Mouse (Mus musculus): Measurements from ENCODE around the gene Rtn1. TPM values are rescaled to one million over a fixed set of nuclear protein-coding genes. Genes with fewer than 3 reads are reported as not detected.

The Rtn1 gene
- polyA plus RNA-seq, 1 experiment from 2014 or later, result 588 TPM

DNA sequence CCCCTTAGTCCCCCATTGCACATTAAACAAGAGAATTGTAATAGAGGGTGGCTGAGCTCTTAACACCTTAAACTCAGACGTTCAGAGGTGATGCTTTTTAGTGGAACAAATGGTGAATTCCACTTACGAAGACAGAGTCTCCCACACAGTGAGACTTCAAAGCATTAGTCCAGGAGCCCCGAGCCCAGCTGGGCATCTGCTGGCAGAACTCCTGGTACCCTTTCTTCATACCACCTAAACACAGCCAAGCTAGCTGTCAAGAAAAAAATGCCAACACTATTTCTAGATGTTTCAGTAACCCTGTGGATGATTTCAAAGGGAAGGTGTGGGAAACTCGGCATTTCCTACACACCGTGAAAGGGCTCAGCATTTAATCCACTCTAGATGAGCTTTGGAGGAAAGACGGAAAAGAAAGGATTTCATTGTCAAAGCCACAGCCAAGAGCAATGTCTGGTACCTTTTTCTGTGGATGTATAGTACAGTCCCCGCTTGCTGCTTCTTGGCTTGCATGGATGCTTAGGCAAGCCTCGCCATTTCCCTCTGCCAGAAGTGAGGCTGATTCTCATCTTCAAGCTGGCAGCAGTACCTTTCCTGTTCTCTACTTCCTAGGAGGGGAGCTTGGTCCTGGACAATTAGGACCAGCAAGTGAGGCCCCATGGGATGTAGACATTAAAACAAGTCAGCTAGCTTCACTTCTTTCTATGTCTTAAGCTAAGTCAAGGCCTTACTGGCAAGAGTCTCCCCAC is 179.2 kb downstream of the Rtn1 start:
- H3K9me3 ChIP-seq, result no peaks in the 10 kb centered on the region
- no peaks in the 10 kb centered on the region for H3K36me3 ChIP-seq (replicated peaks)
- 81% methylated on average over 8 of the region's 8 CpGs for WGBS
- no peak overlapping the region for H3K4me3 ChIP-seq (replicated peaks)
- no peak overlapping the region for H3K4me2 ChIP-seq
- H3K4me1 ChIP-seq, result peaks cover 30% of the 10 kb centered on the region
- H3K9ac ChIP-seq, result no peak overlapping the region
- ATAC-seq (ENCODE audit: low FRiP score), result no peak
- H3K27me3 ChIP-seq, result no peaks in the 10 kb centered on the region
- no peak overlapping the region for H3K27ac ChIP-seq

- H3K9ac ChIP-seq, result no peak overlapping the region
- no peaks in the 10 kb centered on the region for H3K27me3 ChIP-seq
- no peak overlapping the region for H3K27ac ChIP-seq
- ATAC-seq (ENCODE audit: low FRiP score), result no peak
- no peaks in the 10 kb centered on the region for H3K9me3 ChIP-seq
- no peak overlapping the region for H3K4me3 ChIP-seq (replicated peaks)
- peaks cover 9% of the 10 kb centered on the region for H3K36me3 ChIP-seq (replicated peaks)
- 65% methylated on average over 6 of the region's 6 CpGs for WGBS
- peaks cover 15% of the 10 kb centered on the region for H3K4me1 ChIP-seq
- no peak overlapping the region for H3K4me2 ChIP-seq
These were observed 181.1 kb downstream of the Rtn1 start for GRCm38 (mm10) chr12:72227731-72228130.

DNA sequence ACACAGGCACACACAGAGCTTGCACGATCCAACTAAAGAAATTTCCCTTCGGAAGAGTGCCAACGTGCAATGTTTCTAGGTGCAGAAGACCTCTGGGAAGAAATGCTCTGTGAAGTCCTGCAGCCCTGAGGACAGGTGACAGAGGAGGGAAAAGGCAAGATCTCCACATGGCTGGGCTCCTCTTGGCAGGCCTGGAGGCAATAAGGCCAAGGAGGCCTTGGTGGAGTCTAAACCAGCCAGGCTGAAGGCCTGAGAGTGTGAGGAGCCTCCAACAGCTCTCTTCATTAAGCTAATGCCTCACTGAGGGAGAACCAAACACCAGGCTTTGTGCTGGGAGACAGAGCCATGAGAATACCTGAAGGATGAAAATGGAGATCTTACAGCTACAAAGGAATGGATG is 183.5 kb downstream of the Rtn1 start:
- no peak for ATAC-seq (ENCODE audit: low FRiP score)
- Histone ChIP-seq H3K27me3 (no peaks in the 10 kb centered on the region), H3K27ac (no peak overlapping the region), H3K36me3 (replicated peaks) (peaks cover 28% of the 10 kb centered on the region), H3K4me1 (peaks cover 12% of the 10 kb centered on the region), H3K9me3 (no peaks in the 10 kb centered on the region), H3K4me2 (no peak overlapping the region), H3K4me3 (replicated peaks) (no peak overlapping the region), H3K9ac (no peak overlapping the region)
- WGBS, result 93% methylated on average over 3 of the region's 3 CpGs

DNA sequence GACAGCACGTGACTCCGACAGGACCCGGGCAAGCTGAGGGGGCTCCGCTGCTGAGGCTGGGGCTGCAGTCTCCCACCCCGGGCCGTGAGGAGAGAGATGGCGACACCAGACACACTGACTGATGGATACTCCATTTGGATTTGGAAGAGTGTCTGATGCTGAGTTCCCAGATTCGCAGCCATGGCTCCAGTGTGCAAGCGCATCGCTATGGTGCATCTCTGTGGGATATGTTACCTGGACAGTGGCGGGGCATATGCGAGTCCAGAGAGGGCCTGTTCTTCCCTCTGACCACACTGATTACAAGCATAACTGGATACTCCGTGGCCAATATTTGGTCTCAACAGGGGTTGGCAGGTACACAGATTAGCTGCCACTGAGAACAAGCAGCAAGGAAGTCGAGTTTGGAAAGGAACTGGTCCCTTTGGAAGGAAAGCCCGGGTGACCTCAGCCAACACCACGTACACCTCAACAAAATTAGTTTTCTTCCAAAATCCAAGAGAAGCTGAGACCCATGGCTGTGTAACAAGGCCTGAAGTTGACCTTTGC is 185.2 kb downstream of the Rtn1 start:
- no peak for ATAC-seq (ENCODE audit: low FRiP score)
- Histone ChIP-seq H3K27ac (no peak overlapping the region), H3K4me1 (peaks cover 6% of the 10 kb centered on the region), H3K4me3 (replicated peaks) (no peak overlapping the region), H3K9ac (no peak overlapping the region), H3K9me3 (no peaks in the 10 kb centered on the region), H3K4me2 (no peak overlapping the region), H3K27me3 (no peaks in the 10 kb centered on the region), H3K36me3 (replicated peaks) (peaks cover 42% of the 10 kb centered on the region)
- 94% methylated on average over 16 of the region's 16 CpGs for WGBS

- Histone ChIP-seq H3K4me3 (replicated peaks) (no peak overlapping the region), H3K4me1 (no peaks in the 10 kb centered on the region), H3K9me3 (no peaks in the 10 kb centered on the region), H3K27ac (no peak overlapping the region), H3K36me3 (replicated peaks) (peaks cover 85% of the 10 kb centered on the region), H3K27me3 (no peaks in the 10 kb centered on the region), H3K9ac (no peak overlapping the region), H3K4me2 (no peak overlapping the region)
- WGBS, result 58% methylated on average over 5 of the region's 5 CpGs
- ATAC-seq (ENCODE audit: low FRiP score), result no peak
These were observed 195.3 kb downstream of the Rtn1 start for GRCm38 (mm10) chr12:72213554-72213953.

DNA sequence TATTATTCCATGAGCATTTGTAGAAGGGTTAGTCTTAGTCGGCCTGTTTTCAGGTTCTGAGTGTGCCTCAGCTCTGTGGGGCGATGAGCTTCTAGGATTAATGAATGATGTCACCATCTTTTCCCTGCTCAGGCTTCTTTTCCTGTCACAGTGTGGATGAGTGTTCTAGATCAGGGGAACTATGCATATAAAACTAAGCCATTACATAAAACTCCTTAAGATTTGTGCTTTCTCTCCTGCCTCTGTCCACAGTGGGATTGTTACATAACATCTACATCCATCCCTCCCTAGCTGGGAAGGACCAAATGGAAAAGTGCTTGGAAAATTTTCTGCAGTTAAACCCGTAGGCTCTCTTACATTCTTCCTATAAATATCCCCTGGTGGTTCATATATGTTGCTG is 208.0 kb downstream of the Rtn1 start:
- Histone ChIP-seq H3K4me1 (0 out of 2 replicates have a peak, but pooled peaks cover 3% of the 10 kb centered on the region), H3K9me3 (no peaks in the 10 kb centered on the region), H3K36me3 (replicated peaks) (no peaks in the 10 kb centered on the region), H3K4me3 (replicated peaks) (no peak overlapping the region), H3K27ac (no peak overlapping the region), H3K27me3 (no peaks in the 10 kb centered on the region), H3K9ac (no peak overlapping the region), H3K4me2 (no peak overlapping the region)
- no peak for ATAC-seq (ENCODE audit: low FRiP score)
- WGBS, result 92% methylated on average over 3 of the region's 3 CpGs

- Histone ChIP-seq H3K4me1 (0 out of 2 replicates have a peak, but pooled peaks cover 3% of the 10 kb centered on the region), H3K36me3 (replicated peaks) (no peaks in the 10 kb centered on the region), H3K9me3 (no peaks in the 10 kb centered on the region), H3K27ac (no peak overlapping the region), H3K4me2 (peak overlapping the region; percentile 16), H3K27me3 (no peaks in the 10 kb centered on the region), H3K4me3 (replicated peaks) (no peak overlapping the region), H3K9ac (no peak overlapping the region)
- peak; percentile 58 for ATAC-seq (ENCODE audit: low FRiP score)
- WGBS, result 65% methylated on average over 18 of the region's 18 CpGs
These were observed 210.8 kb downstream of the Rtn1 start for GRCm38 (mm10) chr12:72197925-72198486.

- H3K4me1 ChIP-seq, result 0 out of 2 replicates have a peak, but pooled peaks cover 3% of the 10 kb centered on the region
- no peak overlapping the region for H3K4me2 ChIP-seq
- no peak overlapping the region for H3K4me3 ChIP-seq (replicated peaks)
- no peaks in the 10 kb centered on the region for H3K27me3 ChIP-seq
- H3K9me3 ChIP-seq, result no peaks in the 10 kb centered on the region
- no peaks in the 10 kb centered on the region for H3K36me3 ChIP-seq (replicated peaks)
- WGBS, result 86% methylated on average over 7 of the region's 7 CpGs
- ATAC-seq (ENCODE audit: low FRiP score), result no peak
- H3K27ac ChIP-seq, result no peak overlapping the region
- H3K9ac ChIP-seq, result no peak overlapping the region
These were observed 211.4 kb downstream of the Rtn1 start for GRCm38 (mm10) chr12:72197434-72197833.

- 88% methylated on average over 12 of the region's 12 CpGs for WGBS
- no peak for ATAC-seq (ENCODE audit: low FRiP score)
- no peaks in the 10 kb centered on the region for H3K36me3 ChIP-seq (replicated peaks)
- H3K4me1 ChIP-seq, result no peaks in the 10 kb centered on the region
- H3K4me2 ChIP-seq, result no peak within 1 kb of the TSS
- no peaks in the 10 kb centered on the region for H3K9me3 ChIP-seq
- no peak within 1 kb of the TSS for H3K27ac ChIP-seq
- no peaks in the 10 kb centered on the region for H3K27me3 ChIP-seq
- H3K9ac ChIP-seq, result no peak within 1 kb of the TSS
- H3K4me3 ChIP-seq (replicated peaks), result no peak within 1 kb of the TSS
These were observed 223.9 kb downstream of the Rtn1 start, which contains the start of gene Ccdc175 for GRCm38 (mm10) chr12:72184929-72185328. Gene Ccdc175 (minus strand): TSS chr12:72185029.

GRCm38 (mm10) chr12:72179561-72179960 is 229.3 kb downstream of the Rtn1 start:
- WGBS, result 89% methylated on average over 4 of the region's 4 CpGs
- Histone ChIP-seq H3K4me1 (no peaks in the 10 kb centered on the region), H3K36me3 (replicated peaks) (no peaks in the 10 kb centered on the region), H3K9me3 (no peaks in the 10 kb centered on the region), H3K4me2 (no peak overlapping the region), H3K4me3 (replicated peaks) (no peak overlapping the region), H3K27ac (no peak overlapping the region), H3K27me3 (no peaks in the 10 kb centered on the region), H3K9ac (no peak overlapping the region)
- no peak for ATAC-seq (ENCODE audit: low FRiP score)

GRCm38 (mm10) chr12:72178322-72178721 is 230.5 kb downstream of the Rtn1 start:
- Histone ChIP-seq H3K4me1 (no peaks in the 10 kb centered on the region), H3K27me3 (no peaks in the 10 kb centered on the region), H3K9me3 (no peaks in the 10 kb centered on the region), H3K36me3 (replicated peaks) (no peaks in the 10 kb centered on the region), H3K4me3 (replicated peaks) (no peak overlapping the region), H3K9ac (no peak overlapping the region), H3K4me2 (no peak overlapping the region), H3K27ac (no peak overlapping the region)
- ATAC-seq (ENCODE audit: low FRiP score), result no peak
- WGBS, result 95% methylated on average over 3 of the region's 3 CpGs
